Mouse (Mus musculus) midbrain, embryonic 14.5 days (tissue): ENCODE data around the gene Naa20. TPM values are rescaled to one million over a fixed set of nuclear protein-coding genes. Genes with fewer than 3 reads are reported as not detected.

Experiments used
- ATAC-seq: fragments of 200-750 bp; cut with Nextera tagmentation; 2 replicates; pipeline ENCODE4 v1.8.0; 2017; ENCODE audit warnings: moderate number of reproducible peaks, moderate library complexity; ENCODE audit not compliant: low FRiP score, low TSS enrichment
- DNase-seq: peaks from one replicate; pipeline ENCODE4 v3.0.0-alpha.2; 2015
- H3K27ac ChIP-seq: fragments of 300-500 bp; sonication (generic); replicated peaks from 2 replicates; pipeline ENCODE4 v1.5.1; 2014; ENCODE audit warnings: mild to moderate bottlenecking, low read depth, low read length, moderate library complexity
- H3K27me3 ChIP-seq: fragments of 300-500 bp; sonication (generic); 2 replicates; pipeline ENCODE4 v1.6.1; 2014; ENCODE audit warnings: low read length, control low read depth, mixed read lengths; ENCODE audit not compliant: control insufficient read depth, insufficient read depth
- H3K36me3 ChIP-seq: fragments of 300-500 bp; sonication (generic); 2 replicates; pipeline ENCODE4 v1.6.1; 2014; ENCODE audit warnings: low read length, control low read depth; ENCODE audit not compliant: control insufficient read depth, insufficient read depth
- H3K4me1 ChIP-seq: fragments of 300-500 bp; sonication (generic); 2 replicates; pipeline ENCODE4 v1.6.1; 2014; ENCODE audit warnings: mild to moderate bottlenecking, antibody characterized with exemption, low read length, control low read depth; ENCODE audit not compliant: control insufficient read depth, insufficient read depth
- H3K4me2 ChIP-seq: fragments of 300-500 bp; sonication (generic); 2 replicates; pipeline ENCODE4 v1.6.1; 2014; ENCODE audit warnings: mild to moderate bottlenecking, low read length, moderate library complexity
- H3K4me3 ChIP-seq: fragments of 300-500 bp; sonication (generic); replicated peaks from 2 replicates; pipeline ENCODE4 v1.5.1; 2014; ENCODE audit warnings: low read depth, low read length
- H3K9ac ChIP-seq: fragments of 300-500 bp; sonication (generic); replicated peaks from 2 replicates; pipeline ENCODE4 v1.6.1; 2014; ENCODE audit warnings: mild to moderate bottlenecking, low read length, moderate library complexity
- H3K9me3 ChIP-seq: fragments of 300-500 bp; sonication (generic); 2 replicates; pipeline ENCODE4 v1.6.1; 2016; ENCODE audit warnings: low read length, control low read depth, mixed read lengths; ENCODE audit not compliant: control insufficient read depth
- WGBS: fragments of 180-500 bp; shearing (Covaris S2); extraction: QIAGEN DNeasy Blood & Tissue Kit; methylation state at CpG from one replicate; pipeline ENCODE4 v1.1.7; 2014; 5-methylcytosine and 5-hydroxymethylcytosine counted together
- polyA plus RNA-seq: library from polyadenylated mRNA; unstranded; fragments of >200 nt; fragmentation: Nextera tagmentation; extraction: Ambion mirVana; gene quantifications from 2 replicates; pipeline ENCODE4 v1.2.1, GENCODE M21; 2014

Naa20 gene
- polyA plus RNA-seq, 1 experiment from 2014 or later: 128 TPM

DNA sequence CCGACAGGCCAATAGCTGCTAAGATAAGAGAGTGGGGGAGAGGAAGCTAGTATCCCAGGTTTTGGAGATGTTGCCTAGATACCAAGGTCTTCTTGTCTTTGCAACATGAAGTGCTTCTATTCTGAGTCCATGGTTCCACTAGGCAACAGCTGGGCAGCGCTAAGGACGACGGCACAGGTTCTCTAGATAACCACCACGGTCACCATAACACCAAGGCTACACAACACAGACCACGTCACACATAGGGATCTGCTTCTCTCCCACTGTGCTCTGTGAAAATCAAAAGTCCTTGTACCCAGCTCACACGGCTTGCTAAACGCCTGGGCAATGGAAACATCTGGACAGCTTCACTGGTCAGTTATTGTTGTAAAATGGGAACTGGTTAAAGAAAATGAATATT is 35.1 kb downstream of the Naa20 start:
- no peak overlapping the region for H3K27ac ChIP-seq
- H3K4me2 ChIP-seq: no peak overlapping the region
- DNase-seq (no peak), ATAC-seq (no peak)
- no peak overlapping the region for H3K4me3 ChIP-seq
- peaks cover 9% of the 10 kb centered on the region for H3K4me1 ChIP-seq
- no peaks in the 10 kb centered on the region for H3K9me3 ChIP-seq
- H3K36me3 ChIP-seq: peaks cover 8% of the 10 kb centered on the region
- H3K27me3 ChIP-seq: no peaks in the 10 kb centered on the region
- WGBS: 86% methylated on average over 8 of the region's 8 CpGs
- H3K9ac ChIP-seq: no peak overlapping the region

DNA sequence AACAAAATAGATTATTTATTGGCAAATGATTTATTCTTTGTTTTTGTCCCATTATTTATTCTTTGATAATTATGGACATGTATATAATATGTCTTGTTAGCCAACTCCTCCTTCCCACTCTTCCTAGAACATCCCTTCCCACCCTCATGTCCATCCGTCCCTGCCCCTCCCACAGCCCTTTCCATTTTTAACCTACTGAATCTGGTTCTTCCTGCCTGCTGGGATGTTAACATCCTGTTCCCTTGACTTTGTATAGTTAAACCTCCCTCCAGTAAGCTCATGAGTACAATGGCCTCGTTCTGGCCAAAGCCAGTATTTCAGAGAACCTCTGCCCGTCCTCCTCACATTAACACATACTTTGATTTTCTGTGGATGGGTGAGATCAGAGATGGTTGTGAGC is 39.5 kb downstream of the Naa20 start:
- ATAC-seq (no peak), DNase-seq (no peak)
- no peaks in the 10 kb centered on the region for H3K4me1 ChIP-seq
- H3K4me2 ChIP-seq: no peak overlapping the region
- no peaks in the 10 kb centered on the region for H3K9me3 ChIP-seq
- 78% methylated on average over 3 of the region's 3 CpGs for WGBS
- H3K4me3 ChIP-seq: no peak overlapping the region
- no peaks in the 10 kb centered on the region for H3K27me3 ChIP-seq
- no peak overlapping the region for H3K9ac ChIP-seq
- H3K36me3 ChIP-seq: no peaks in the 10 kb centered on the region
- no peak overlapping the region for H3K27ac ChIP-seq

DNA sequence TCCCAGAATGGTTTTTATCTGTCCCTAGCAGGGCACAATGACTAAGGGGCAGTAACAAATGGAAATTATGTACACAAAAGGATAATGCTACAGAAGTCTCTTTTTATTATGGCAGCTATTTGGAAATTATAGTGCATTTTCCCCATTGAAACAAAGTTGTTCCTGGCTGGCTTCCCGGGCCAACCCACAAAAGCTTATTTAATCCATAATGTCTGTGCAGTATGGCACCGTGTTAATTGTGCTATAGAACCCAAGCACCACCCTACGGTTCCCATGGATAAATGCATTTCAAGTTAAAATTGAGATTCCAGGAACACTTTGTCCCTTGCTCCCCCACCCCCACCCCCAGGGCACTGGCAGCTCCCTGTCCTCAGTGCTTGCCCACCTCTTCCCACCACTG is 42.4 kb downstream of the Naa20 start:
- Histone ChIP-seq H3K4me2 (no peak overlapping the region), H3K9ac (no peak overlapping the region), H3K36me3 (no peaks in the 10 kb centered on the region), H3K4me3 (no peak overlapping the region), H3K27me3 (no peaks in the 10 kb centered on the region), H3K27ac (no peak overlapping the region), H3K4me1 (peaks cover 8% of the 10 kb centered on the region; the same call in 1 of the 2 replicates), H3K9me3 (no peaks in the 10 kb centered on the region)
- ATAC-seq (no peak), DNase-seq (no peak)
- WGBS: 46% methylated on average over 3 of the region's 3 CpGs

- no peaks in the 10 kb centered on the region for H3K9me3 ChIP-seq
- no peak overlapping the region for H3K4me3 ChIP-seq
- no peak overlapping the region for H3K9ac ChIP-seq
- no peak for DNase-seq
- H3K4me2 ChIP-seq: no peak overlapping the region
- no peak for ATAC-seq
- H3K36me3 ChIP-seq: no peaks in the 10 kb centered on the region
- H3K27ac ChIP-seq: no peak overlapping the region
- WGBS: 44% methylated on average over 7 of the region's 7 CpGs
- H3K27me3 ChIP-seq: no peaks in the 10 kb centered on the region
- peaks cover 17% of the 10 kb centered on the region; the same call in 1 of the 2 replicates for H3K4me1 ChIP-seq
These were observed 46.6 kb downstream of the Naa20 start for GRCm38 (mm10) chr2:145948402-145948954.

DNA sequence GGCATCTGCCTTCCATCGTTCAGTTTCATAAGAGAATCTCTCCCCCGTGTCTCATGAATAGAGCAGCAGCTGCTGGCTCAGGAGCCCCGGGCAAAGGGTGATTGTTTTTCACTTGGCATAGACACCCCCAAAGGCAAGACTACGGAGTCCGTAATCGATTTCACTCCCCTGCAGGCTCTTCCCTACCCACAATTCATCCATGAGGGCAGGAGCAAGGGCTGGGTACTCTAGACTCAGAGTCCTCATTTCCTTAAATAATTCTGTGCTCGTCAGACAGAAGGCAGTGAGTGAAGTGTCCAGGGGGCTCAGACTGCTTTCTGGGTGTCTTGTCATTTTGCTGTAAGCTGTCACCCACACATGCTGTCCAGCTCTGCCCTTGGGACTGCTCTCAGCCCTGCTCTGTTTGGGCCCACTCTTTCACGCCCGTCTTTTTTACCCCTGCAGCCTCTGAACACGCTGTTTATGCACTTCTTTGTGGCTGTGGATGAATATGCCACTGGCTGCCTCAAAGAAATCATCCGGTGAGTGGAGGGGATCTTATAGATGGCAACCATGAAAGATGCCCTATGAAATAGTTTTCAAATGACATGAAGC is 47.7 kb downstream of the Naa20 start:
- Histone ChIP-seq H3K9me3 (no peaks in the 10 kb centered on the region), H3K4me2 (peak overlapping the region; percentile 27), H3K36me3 (no peaks in the 10 kb centered on the region), H3K4me3 (no peak overlapping the region), H3K27me3 (no peaks in the 10 kb centered on the region), H3K27ac (peak overlapping the region; percentile 66), H3K4me1 (peaks cover 17% of the 10 kb centered on the region; the same call in 1 of the 2 replicates), H3K9ac (0 out of 2 replicates have a peak overlapping the region, but pooled peaks have one; percentile 9)
- ATAC-seq (peak; percentile 48), DNase-seq (peak; percentile 65)
- WGBS: 13% methylated on average over 11 of the region's 11 CpGs

GRCm38 (mm10) chr2:145950239-145950638 is 48.3 kb downstream of the Naa20 start:
- Histone ChIP-seq H3K9ac (no peak overlapping the region), H3K4me1 (peaks cover 17% of the 10 kb centered on the region; the same call in 1 of the 2 replicates), H3K27ac (peak overlapping the region; percentile 66; the same call in 1 of the 2 replicates), H3K9me3 (no peaks in the 10 kb centered on the region), H3K27me3 (no peaks in the 10 kb centered on the region), H3K36me3 (no peaks in the 10 kb centered on the region), H3K4me2 (no peak overlapping the region), H3K4me3 (no peak overlapping the region)
- 18% methylated on average over 10 of the region's 10 CpGs for WGBS
- no peak for ATAC-seq
- DNase-seq: no peak

DNA sequence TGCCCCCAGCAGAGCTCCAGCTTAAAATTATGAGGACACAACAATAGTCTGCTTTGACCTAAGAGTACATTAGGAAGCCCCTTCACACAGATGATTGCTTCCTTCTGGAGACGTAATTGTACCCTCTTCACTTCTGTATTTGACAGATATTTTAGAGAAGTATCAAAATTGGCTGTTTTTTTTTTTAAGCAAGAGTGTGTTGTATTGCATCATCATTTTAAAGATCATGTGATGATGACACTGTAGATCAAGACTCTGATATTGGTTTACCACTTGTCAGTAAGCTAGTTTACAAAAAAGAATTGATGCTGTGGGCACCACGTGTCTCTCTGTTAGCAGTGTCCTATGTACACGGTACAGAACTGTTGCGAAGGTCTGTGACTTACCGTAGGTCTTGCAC is 50.8 kb downstream of the Naa20 start:
- Histone ChIP-seq H3K4me1 (peaks cover 17% of the 10 kb centered on the region; the same call in 1 of the 2 replicates), H3K9ac (no peak overlapping the region), H3K9me3 (no peaks in the 10 kb centered on the region), H3K4me3 (no peak overlapping the region), H3K27ac (no peak overlapping the region), H3K36me3 (no peaks in the 10 kb centered on the region), H3K4me2 (no peak overlapping the region), H3K27me3 (no peaks in the 10 kb centered on the region)
- DNase-seq: no peak
- no peak for ATAC-seq
- WGBS: 95% methylated on average over 5 of the region's 5 CpGs

GRCm38 (mm10) chr2:145955844-145956243 is 53.9 kb downstream of the Naa20 start:
- no peaks in the 10 kb centered on the region for H3K36me3 ChIP-seq
- no peaks in the 10 kb centered on the region for H3K4me1 ChIP-seq
- 0 out of 2 replicates have a peak, but pooled peaks cover 3% of the 10 kb centered on the region for H3K9me3 ChIP-seq
- H3K9ac ChIP-seq: no peak overlapping the region
- 49% methylated on average over 10 of the region's 10 CpGs for WGBS
- H3K4me2 ChIP-seq: no peak overlapping the region
- no peak overlapping the region for H3K27ac ChIP-seq
- no peak overlapping the region for H3K4me3 ChIP-seq
- DNase-seq: no peak
- H3K27me3 ChIP-seq: no peaks in the 10 kb centered on the region
- no peak for ATAC-seq

GRCm38 (mm10) chr2:145956318-145956717 is 54.4 kb downstream of the Naa20 start:
- Histone ChIP-seq H3K4me1 (no peaks in the 10 kb centered on the region), H3K27me3 (no peaks in the 10 kb centered on the region), H3K9me3 (0 out of 2 replicates have a peak, but pooled peaks cover 3% of the 10 kb centered on the region), H3K27ac (no peak overlapping the region), H3K4me2 (no peak overlapping the region), H3K36me3 (no peaks in the 10 kb centered on the region), H3K4me3 (no peak overlapping the region), H3K9ac (no peak overlapping the region)
- 50% methylated on average over 5 of the region's 5 CpGs for WGBS
- DNase-seq (no peak), ATAC-seq (no peak)
